Mouse (Mus musculus): Measurements from ENCODE around the gene Utp6.

- TF ChIP-seq CTCF (IDR thresholded peaks at IDR 0.05; ENCODE audit: borderline replicate concordance, extremely low read depth, insufficient read depth, insufficient read length) (no peak), POLR2A (IDR thresholded peaks at IDR 0.05; ENCODE audit: borderline replicate concordance, extremely low read depth, insufficient read depth, insufficient read length, poor library complexity, severe bottlenecking) (no peak)
Measured at GRCm38 (mm10) chr11:79922157-79922556, 40.0 kb downstream of the Utp6 start.
